8 mouse cellular contexts compared by ENCODE assay signal in the genomic region with DNA sequence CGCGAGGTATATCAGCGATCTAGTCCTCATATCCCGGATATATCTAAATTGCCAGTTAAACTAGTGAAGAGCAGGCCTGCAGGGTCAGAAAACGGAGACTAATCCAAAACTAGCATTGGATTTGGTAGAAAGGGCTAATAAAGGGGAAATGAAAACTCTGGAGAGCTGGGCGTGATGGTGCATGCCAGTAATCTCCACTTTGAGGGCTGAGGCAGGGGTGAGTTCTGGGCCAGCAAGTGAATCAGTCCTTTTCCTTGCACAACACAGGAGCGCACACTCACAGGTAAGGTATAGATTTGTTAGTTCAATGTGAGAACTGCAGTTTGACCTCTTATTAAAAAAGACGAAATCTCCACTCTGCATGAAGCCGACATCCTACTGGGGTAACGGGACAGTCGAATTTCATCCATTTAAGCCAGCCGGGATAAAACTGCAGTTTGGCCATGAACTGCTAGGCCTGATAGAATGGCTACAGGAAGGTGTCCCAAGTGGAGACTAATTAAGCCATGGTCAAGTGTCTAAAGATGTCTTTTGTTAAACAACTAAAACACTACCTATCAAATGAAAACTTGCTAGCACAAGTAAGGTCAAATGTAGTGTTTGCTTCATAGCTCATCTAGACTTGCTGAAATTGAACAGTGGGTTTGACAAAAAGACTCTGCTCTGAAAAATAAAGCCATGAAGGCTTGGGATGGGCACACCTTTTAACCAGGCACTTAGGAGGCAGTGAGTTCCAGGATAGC. TPM values are rescaled to one million over a fixed set of nuclear protein-coding genes. Genes with fewer than 3 reads are reported as not detected.
DNase-seq lines count a peak whose midpoint lies in the region; ATAC-seq and TF ChIP-seq lines count a peak whose summit lies in the region.

No protein-coding gene starts in this region.

- H3K27me3 ChIP-seq in hindbrain, embryonic 12.5 days = no peaks in the 10 kb centered on the region
- H3K27me3 ChIP-seq in liver, embryonic 14.5 days (ENCODE audit: control insufficient read depth, insufficient read depth, low read length) = no peaks in the 10 kb centered on the region
- H3K27me3 ChIP-seq in neural tube, embryonic 14.5 days (ENCODE audit: control insufficient read depth, insufficient read depth, low read length) = no peaks in the 10 kb centered on the region

- peak overlapping the region; percentile 100 for H3K27ac ChIP-seq in hindbrain, embryonic 12.5 days
- H3K27ac ChIP-seq in liver, embryonic 14.5 days = peak overlapping the region; percentile 98
- H3K27ac ChIP-seq in neural tube, embryonic 14.5 days (ENCODE audit: low read depth, low read length) = peak overlapping the region; percentile 100

- H3K4me1 ChIP-seq in hindbrain, embryonic 12.5 days = peaks cover 21% of the 10 kb centered on the region
- H3K4me1 ChIP-seq in liver, embryonic 14.5 days (replicated peaks; ENCODE audit: control insufficient read depth in 2 of 2, insufficient read depth in 2 of 2, low read length in 1 of 2) = peaks cover 19 to 22% of the 10 kb centered on the region in 2 experiments
- peaks cover 26% of the 10 kb centered on the region for H3K4me1 ChIP-seq in neural tube, embryonic 14.5 days (ENCODE audit: control insufficient read depth, insufficient read depth, low read length)

- DNase-seq in layer of hippocampus, adult 11-12 months (ENCODE audit: low spot score) = peak; percentile 52
- DNase-seq in layer of hippocampus, adult 9-10 months (ENCODE audit: low spot score) = no peak
- DNase-seq in Muller cell, postnatal 12 days (ENCODE audit: inconsistent ontology term) = peak; percentile 66
- DNase-seq in embryo, embryonic 10.5 days (ENCODE audit: low spot score) = peak; percentile 62
- DNase-seq in liver, embryonic 14.5 days (ENCODE audit: low read depth in 3 of 3, low spot score in 3 of 3) = no peak
- DNase-seq in testis, postnatal 14 days (ENCODE audit: low spot score) = no peak

- no peak for TF ChIP-seq EP300 in liver, embryonic 14.5 days (IDR thresholded peaks at IDR 0.05; ENCODE audit: low read depth)

- ATAC-seq in hindbrain, embryonic 12.5 days (ENCODE audit: low FRiP score) = peak; percentile 24
- ATAC-seq in liver, embryonic 14.5 days (ENCODE audit: insufficient read depth) = peak; percentile 19
- ATAC-seq in neural tube, embryonic 14.5 days (ENCODE audit: low read depth) = peak; percentile 35

- H3K4me3 ChIP-seq in hindbrain, embryonic 12.5 days = peak overlapping the region; percentile 52
- H3K4me3 ChIP-seq in liver, embryonic 14.5 days (ENCODE audit: insufficient read depth in 1 of 2, low read depth in 2 of 2, low read length in 2 of 2) = peak overlapping the region; percentile 65 to 83
- H3K4me3 ChIP-seq in neural tube, embryonic 14.5 days (ENCODE audit: low read depth, low read length) = peak overlapping the region; percentile 64

- H3K9me3 ChIP-seq in hindbrain, embryonic 12.5 days (replicated peaks) = no peaks in the 10 kb centered on the region
- no peaks in the 10 kb centered on the region for H3K9me3 ChIP-seq in liver, embryonic 14.5 days (ENCODE audit: control insufficient read depth, low read length)
- no peaks in the 10 kb centered on the region for H3K9me3 ChIP-seq in neural tube, embryonic 14.5 days (ENCODE audit: control insufficient read depth, low read length)

- WGBS in hindbrain, embryonic 12.5 days = 2% methylated on average over 12 of the region's 12 CpGs
- under 1% methylated on average over 12 of the region's 12 CpGs for WGBS in liver, embryonic 14.5 days (ENCODE audit: insufficient replicate concordance)
- under 1% methylated on average over 12 of the region's 12 CpGs for WGBS in neural tube, embryonic 14.5 days

- peak overlapping the region; percentile 86 for H3K9ac ChIP-seq in hindbrain, embryonic 12.5 days
- H3K9ac ChIP-seq in liver, embryonic 14.5 days (replicated peaks) = peak overlapping the region; percentile 95
- H3K9ac ChIP-seq in neural tube, embryonic 14.5 days (replicated peaks; ENCODE audit: low read depth, low read length) = peak overlapping the region; percentile 83

- peaks cover 32% of the 10 kb centered on the region for H3K36me3 ChIP-seq in hindbrain, embryonic 12.5 days
- H3K36me3 ChIP-seq in liver, embryonic 14.5 days (replicated peaks; ENCODE audit: control insufficient read depth, insufficient read depth, low read depth) = peaks cover 43% of the 10 kb centered on the region
- peaks cover 21% of the 10 kb centered on the region for H3K36me3 ChIP-seq in neural tube, embryonic 14.5 days (ENCODE audit: control insufficient read depth, insufficient read depth, low read length)

- TF ChIP-seq CTCF in liver, embryonic 14.5 days (IDR thresholded peaks at IDR 0.05; ENCODE audit: low read depth) = no peak

- peak overlapping the region; percentile 60 for H3K4me2 ChIP-seq in hindbrain, embryonic 12.5 days (replicated peaks)
- peak overlapping the region; percentile 87 for H3K4me2 ChIP-seq in liver, embryonic 14.5 days (ENCODE audit: low read depth)
- peak overlapping the region; percentile 94 for H3K4me2 ChIP-seq in neural tube, embryonic 14.5 days (ENCODE audit: low read depth, low read length)

RNA-seq across cellular contexts. Expression of a gene that starts 0.5 kb away (rescaled TPM):
- 145 and 152 TPM in 2 replicates for polyA plus RNA-seq in hindbrain, embryonic 12.5 days (2016; fragmentation: Nextera tagmentation; extraction: Ambion mirVana)
- polyA plus RNA-seq in liver, embryonic 14.5 days (2012; rRNA removed) = 42.4 and 42.9 TPM in 2 replicates
- polyA plus RNA-seq in liver, embryonic 14.5 days (2014; fragmentation: Nextera tagmentation; extraction: Ambion mirVana) = 97.3 and 107 TPM in 2 replicates
- polyA plus RNA-seq in neural tube, embryonic 14.5 days (2014; fragmentation: Nextera tagmentation; extraction: Ambion mirVana) = 105 and 107 TPM in 2 replicates

RNA-seq across cellular contexts. Expression of a gene that starts 18.1 kb away (rescaled TPM):
- polyA plus RNA-seq in hindbrain, embryonic 12.5 days (2016; fragmentation: Nextera tagmentation; extraction: Ambion mirVana) = 831 and 926 TPM in 2 replicates
- 86.5 and 191 TPM in 2 replicates for polyA plus RNA-seq in liver, embryonic 14.5 days (2012; rRNA removed)
- polyA plus RNA-seq in liver, embryonic 14.5 days (2014; fragmentation: Nextera tagmentation; extraction: Ambion mirVana) = 165 and 201 TPM in 2 replicates
- polyA plus RNA-seq in neural tube, embryonic 14.5 days (2014; fragmentation: Nextera tagmentation; extraction: Ambion mirVana) = 267 and 325 TPM in 2 replicates

Comparison
In these comparisons a context has a peak if more than half of its experiments do, and no peak if none do; other contexts are left out.
1. DNase-seq: peak in layer of hippocampus, adult 11-12 months (single experiment), Muller cell, postnatal 12 days (single experiment) and embryo, embryonic 10.5 days (single experiment); none in layer of hippocampus, adult 9-10 months (single experiment), liver, embryonic 14.5 days (0 of 3) and testis, postnatal 14 days (single experiment).
2. Peak in every context shown above with its lines, with median percentiles within 50 percentile points of each other: ATAC-seq, H3K27ac ChIP-seq, H3K4me2 ChIP-seq, H3K4me3 ChIP-seq and H3K9ac ChIP-seq.